Mouse (Mus musculus): ENCODE data around the gene Gsg1l.

DNA sequence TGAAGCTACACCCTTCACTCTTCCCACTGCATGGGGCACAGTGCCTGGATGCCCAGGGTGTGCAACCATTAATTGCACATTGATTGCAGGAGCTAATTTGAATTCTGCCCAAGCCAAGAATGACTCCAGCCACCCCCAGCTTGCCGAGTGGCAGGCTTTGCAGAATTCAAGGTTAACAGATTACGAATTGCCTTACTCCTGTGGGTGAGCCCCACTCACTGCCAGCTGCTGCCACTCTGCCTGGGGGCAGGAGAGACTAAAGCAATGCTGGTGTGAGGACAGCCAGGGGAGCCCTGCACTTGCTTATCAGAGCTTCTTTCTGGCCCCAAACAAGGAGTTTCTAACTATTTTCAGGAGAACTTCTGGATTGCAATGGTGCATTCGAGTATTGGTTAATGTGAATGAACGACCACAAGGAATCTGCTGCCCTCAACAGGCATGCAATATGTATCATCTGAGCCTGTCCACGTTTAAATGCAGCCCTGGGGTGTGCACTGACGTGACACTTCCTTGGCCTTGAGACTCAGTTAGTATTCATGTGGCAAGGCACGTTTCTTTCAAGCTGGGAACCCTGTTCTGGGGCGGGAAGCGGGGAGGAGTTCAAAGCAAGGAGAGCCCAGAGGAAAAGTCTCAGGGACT, 1.2 kb upstream of the Gsg1l start:
- no peak for TF ChIP-seq GATA1 (IDR thresholded peaks at IDR 0.05; ENCODE audit: borderline replicate concordance, low read length)
- TF ChIP-seq FLI1 (IDR thresholded peaks at IDR 0.05; ENCODE audit: low read length): no peak
